Mouse (Mus musculus): ENCODE data around the gene Prrc2a. TPM values are rescaled to one million over a fixed set of nuclear protein-coding genes. Genes with fewer than 3 reads are reported as not detected.

The Prrc2a gene
- total and polyA plus RNA-seq, 2 experiments from 2014 or later = 88.0 to 230 TPM

GRCm38 (mm10) chr17:35193881-35194843, 29.5 kb upstream of the Prrc2a start, which contains the start of gene Ltb:
Ltb (plus strand) TSS chr17:35194439.
- no peaks in the 10 kb centered on the region for H3K36me3 ChIP-seq (ENCODE audit: insufficient read depth, low read length)
- no peak within 1 kb of the TSS for H3K9ac ChIP-seq (replicated peaks; ENCODE audit: low read length, poor library complexity, severe bottlenecking)
- H3K4me3 ChIP-seq (ENCODE audit: low read depth, low read length) = peak within 1 kb of the TSS; percentile 40; the same call in 1 of the 2 replicates
- peaks cover 14% of the 10 kb centered on the region for H3K27me3 ChIP-seq (ENCODE audit: insufficient read depth, low read length)
- H3K27ac ChIP-seq (ENCODE audit: low read depth, low read length) = no peak within 1 kb of the TSS
- ATAC-seq (ENCODE audit: low FRiP score) = no peak
- WGBS = 80% methylated on average over 28 of the region's 28 CpGs
- DNase-seq (ENCODE audit: low spot score) = no peak
- TF ChIP-seq CTCF (IDR thresholded peaks at IDR 0.05) = no peak
- H3K4me2 ChIP-seq (ENCODE audit: low read depth, low read length, poor library complexity, severe bottlenecking) = peak within 1 kb of the TSS; percentile 59
- no peaks in the 10 kb centered on the region for H3K4me1 ChIP-seq (ENCODE audit: insufficient read depth, low read length)
- H3K9me3 ChIP-seq (ENCODE audit: low read length) = no peaks in the 10 kb centered on the region

GRCm38 (mm10) chr17:35192924-35193323, 28.2 kb upstream of the Prrc2a start:
- ATAC-seq (ENCODE audit: low FRiP score) (no peak), DNase-seq (ENCODE audit: low spot score) (no peak)
- WGBS = 82% methylated on average over 5 of the region's 5 CpGs
- no peak overlapping the region for H3K9ac ChIP-seq (replicated peaks; ENCODE audit: low read length, poor library complexity, severe bottlenecking)
- H3K4me1 ChIP-seq (ENCODE audit: insufficient read depth, low read length) = no peaks in the 10 kb centered on the region
- H3K27ac ChIP-seq (ENCODE audit: low read depth, low read length) = no peak overlapping the region
- H3K36me3 ChIP-seq (ENCODE audit: insufficient read depth, low read length) = no peaks in the 10 kb centered on the region
- H3K4me3 ChIP-seq (ENCODE audit: low read depth, low read length) = no peak overlapping the region
- peaks cover 14% of the 10 kb centered on the region for H3K27me3 ChIP-seq (ENCODE audit: insufficient read depth, low read length)
- TF ChIP-seq CTCF (IDR thresholded peaks at IDR 0.05) = no peak
- no peaks in the 10 kb centered on the region for H3K9me3 ChIP-seq (ENCODE audit: low read length)
- H3K4me2 ChIP-seq (ENCODE audit: low read depth, low read length, poor library complexity, severe bottlenecking) = no peak overlapping the region

DNA sequence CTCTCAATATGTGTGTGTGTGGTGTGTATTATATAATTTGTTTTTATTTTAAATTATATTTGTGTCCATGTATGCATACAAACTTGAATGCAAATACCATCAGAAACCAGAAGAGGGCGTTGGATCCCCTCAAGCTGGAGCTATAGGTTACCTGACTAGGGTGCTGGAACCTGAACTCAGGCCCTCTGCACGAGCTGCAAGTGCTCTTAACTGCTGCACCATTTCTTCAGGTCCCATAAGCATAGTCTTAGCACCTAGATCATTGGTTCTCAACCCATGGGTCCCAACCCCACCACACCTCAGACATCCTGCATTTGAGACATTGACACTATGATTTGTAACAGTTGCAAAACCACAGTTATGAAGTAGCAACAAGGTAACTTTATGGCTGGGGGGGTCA, 27.0 kb upstream of the Prrc2a start:
- H3K4me2 ChIP-seq (ENCODE audit: low read depth, low read length, poor library complexity, severe bottlenecking) = no peak overlapping the region
- peaks cover 14% of the 10 kb centered on the region for H3K27me3 ChIP-seq (ENCODE audit: insufficient read depth, low read length)
- H3K27ac ChIP-seq (ENCODE audit: low read depth, low read length) = no peak overlapping the region
- H3K4me3 ChIP-seq (ENCODE audit: low read depth, low read length) = no peak overlapping the region
- H3K4me1 ChIP-seq (ENCODE audit: insufficient read depth, low read length) = no peaks in the 10 kb centered on the region
- 62% methylated on average over 2 of the region's 2 CpGs for WGBS
- no peak overlapping the region for H3K9ac ChIP-seq (replicated peaks; ENCODE audit: low read length, poor library complexity, severe bottlenecking)
- no peaks in the 10 kb centered on the region for H3K9me3 ChIP-seq (ENCODE audit: low read length)
- no peak for TF ChIP-seq CTCF (IDR thresholded peaks at IDR 0.05)
- ATAC-seq (ENCODE audit: low FRiP score) (no peak), DNase-seq (ENCODE audit: low spot score) (no peak)
- H3K36me3 ChIP-seq (ENCODE audit: insufficient read depth, low read length) = no peaks in the 10 kb centered on the region

- WGBS = 69% methylated on average over 4 of the region's 4 CpGs
- no peak for DNase-seq (ENCODE audit: low spot score)
- no peak for TF ChIP-seq CTCF (IDR thresholded peaks at IDR 0.05)
- Histone ChIP-seq H3K27ac (ENCODE audit: low read depth, low read length) (no peak overlapping the region), H3K27me3 (ENCODE audit: insufficient read depth, low read length) (peaks cover 12% of the 10 kb centered on the region), H3K4me1 (ENCODE audit: insufficient read depth, low read length) (no peaks in the 10 kb centered on the region), H3K9ac (replicated peaks; ENCODE audit: low read length, poor library complexity, severe bottlenecking) (no peak overlapping the region), H3K4me2 (ENCODE audit: low read depth, low read length, poor library complexity, severe bottlenecking) (no peak overlapping the region), H3K36me3 (ENCODE audit: insufficient read depth, low read length) (no peaks in the 10 kb centered on the region), H3K9me3 (ENCODE audit: low read length) (no peaks in the 10 kb centered on the region), H3K4me3 (ENCODE audit: low read depth, low read length) (no peak overlapping the region)
- no peak for ATAC-seq (ENCODE audit: low FRiP score)
Measured at GRCm38 (mm10) chr17:35190096-35190495, 25.4 kb upstream of the Prrc2a start.

DNA sequence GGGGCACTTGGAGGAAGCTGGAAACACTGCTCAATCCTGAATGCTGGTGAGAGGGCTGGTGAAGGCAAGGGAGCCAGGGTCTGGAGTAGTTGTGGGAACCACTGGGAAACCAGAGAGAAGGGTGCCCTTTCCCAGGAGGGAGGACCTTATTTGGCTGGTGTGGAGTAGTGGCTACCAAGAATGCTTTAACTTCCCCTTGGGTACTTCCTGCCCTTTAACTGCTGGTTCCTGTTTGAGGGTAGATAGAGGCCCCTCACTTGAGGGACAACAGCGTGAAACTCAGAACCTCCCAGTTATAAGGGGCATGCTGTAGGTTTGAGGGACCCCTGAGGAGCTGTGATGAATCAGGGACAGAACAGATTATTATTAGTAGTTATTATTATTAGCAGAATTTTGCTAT, 24.5 kb upstream of the Prrc2a start:
- Histone ChIP-seq H3K9ac (replicated peaks; ENCODE audit: low read length, poor library complexity, severe bottlenecking) (no peak overlapping the region), H3K4me2 (ENCODE audit: low read depth, low read length, poor library complexity, severe bottlenecking) (no peak overlapping the region), H3K4me1 (ENCODE audit: insufficient read depth, low read length) (no peaks in the 10 kb centered on the region), H3K27ac (ENCODE audit: low read depth, low read length) (no peak overlapping the region), H3K4me3 (ENCODE audit: low read depth, low read length) (no peak overlapping the region), H3K36me3 (ENCODE audit: insufficient read depth, low read length) (no peaks in the 10 kb centered on the region), H3K9me3 (ENCODE audit: low read length) (no peaks in the 10 kb centered on the region), H3K27me3 (ENCODE audit: insufficient read depth, low read length) (peaks cover 3% of the 10 kb centered on the region; the same call in 1 of the 2 replicates)
- no peak for TF ChIP-seq CTCF (IDR thresholded peaks at IDR 0.05)
- DNase-seq (ENCODE audit: low spot score) = no peak
- 76% methylated on average over 1 of the region's 1 CpGs for WGBS
- no peak for ATAC-seq (ENCODE audit: low FRiP score)

DNA sequence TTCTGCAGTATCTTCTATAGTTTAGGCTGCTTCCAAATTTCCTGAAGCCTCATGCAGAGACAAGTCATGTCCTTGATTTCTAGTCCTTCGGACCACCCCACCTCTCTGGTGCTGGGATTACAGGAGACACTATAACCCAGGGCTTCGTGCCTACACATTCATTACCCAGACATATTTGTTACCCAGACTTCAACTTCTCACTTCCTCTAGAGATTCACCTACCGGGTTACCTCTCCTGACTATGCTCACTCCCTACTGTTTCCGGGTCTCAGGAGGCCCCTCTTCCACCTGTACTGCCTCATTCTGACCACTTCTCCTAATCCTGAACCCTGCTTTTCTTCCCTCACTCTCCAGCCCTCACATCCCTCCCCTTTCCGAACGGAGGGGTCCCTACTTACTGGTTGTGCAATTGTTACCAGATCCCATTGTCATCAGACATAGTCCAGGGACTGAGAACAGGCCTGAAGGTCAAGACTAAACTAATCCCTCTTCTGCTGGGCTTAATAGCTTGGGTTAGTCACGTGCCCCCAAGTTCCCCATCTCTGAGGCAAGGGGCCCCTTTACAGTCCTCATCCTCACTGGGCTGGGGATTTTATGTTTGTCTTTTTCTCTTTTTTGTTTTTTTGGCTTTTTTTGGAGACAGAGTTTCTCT, 23.4 kb upstream of the Prrc2a start, which contains the start of gene Lst1:
TSS of gene Lst1 (minus strand) at position 481 of the 652 bp plus-strand sequence.
- Histone ChIP-seq H3K9me3 (ENCODE audit: low read length) (no peaks in the 10 kb centered on the region), H3K4me1 (ENCODE audit: insufficient read depth, low read length) (no peaks in the 10 kb centered on the region), H3K4me2 (ENCODE audit: low read depth, low read length, poor library complexity, severe bottlenecking) (no peak within 1 kb of the TSS), H3K27ac (ENCODE audit: low read depth, low read length) (no peak within 1 kb of the TSS), H3K9ac (replicated peaks; ENCODE audit: low read length, poor library complexity, severe bottlenecking) (no peak within 1 kb of the TSS), H3K27me3 (ENCODE audit: insufficient read depth, low read length) (no peaks in the 10 kb centered on the region), H3K4me3 (ENCODE audit: low read depth, low read length) (no peak within 1 kb of the TSS), H3K36me3 (ENCODE audit: insufficient read depth, low read length) (no peaks in the 10 kb centered on the region)
- no peak for DNase-seq (ENCODE audit: low spot score)
- no peak for ATAC-seq (ENCODE audit: low FRiP score)
- WGBS = 67% methylated on average over 7 of the region's 7 CpGs
- no peak for TF ChIP-seq CTCF (IDR thresholded peaks at IDR 0.05)
